Mouse (Mus musculus) MEL (cell line): Measurements from ENCODE around the gene Sap30l.

Source experiments
- CTCF ChIP-seq, 3 experiments: IDR thresholded peaks in 2 of 3; conservative IDR thresholded peaks in 1 of 3; 2 replicates each; pipeline ENCODE4 v1.5.1; 2011 to 2012; ENCODE audit warnings: low read length in 3 of 3, low read depth in 2 of 3, mild to moderate bottlenecking in 2 of 3, improper control_type of control experiment in 1 of 3, inconsistent platforms in 1 of 3, mixed read lengths in 1 of 3, moderate library complexity in 1 of 3; ENCODE audit not compliant: control insufficient read depth in 1 of 3, insufficient read depth in 1 of 3, poor library complexity in 1 of 3, severe bottlenecking in 1 of 3
- EP300 ChIP-seq, 2 experiments: IDR thresholded peaks; 2 replicates each; pipeline ENCODE4 v1.6.1; 2011; ENCODE audit warnings: improper control_type of control experiment in 2 of 2, low read length in 2 of 2, low read depth in 1 of 2, mild to moderate bottlenecking in 1 of 2
- GATA1 ChIP-seq: IDR thresholded peaks from 2 replicates; pipeline ENCODE4 v1.6.1; 2011; ENCODE audit warnings: low read depth, low read length, improper control_type of control experiment
- HCFC1 ChIP-seq: IDR thresholded peaks from 2 replicates; pipeline ENCODE4 v1.6.1; 2012; ENCODE audit warnings: low read depth, mild to moderate bottlenecking, inconsistent platforms, low read length, improper control_type of control experiment, moderate library complexity
- KAT2A ChIP-seq: conservative IDR thresholded peaks from 2 replicates; pipeline ENCODE4 v1.6.1; 2012; ENCODE audit warnings: low read depth, low read length, improper control_type of control experiment, inconsistent platforms
- NELFE ChIP-seq: IDR thresholded peaks from 2 replicates; pipeline ENCODE4 v1.6.1; 2011; ENCODE audit warnings: low read depth, low read length, improper control_type of control experiment
- SMC3 ChIP-seq: IDR thresholded peaks from 2 replicates; pipeline ENCODE4 v1.6.1; 2011; ENCODE audit warnings: low read depth, low read length, improper control_type of control experiment
- TAL1 ChIP-seq: IDR thresholded peaks from 2 replicates; pipeline ENCODE4 v1.6.1; 2012; ENCODE audit warnings: mild to moderate bottlenecking, inconsistent platforms, low read length, moderate library complexity, mixed read lengths
- USF1 ChIP-seq: IDR thresholded peaks from 2 replicates; pipeline ENCODE4 v1.6.1; 2014; ENCODE audit warnings: low read depth, mild to moderate bottlenecking, inconsistent platforms, low read length, improper control_type of control experiment, moderate library complexity
- ZC3H11A ChIP-seq: IDR thresholded peaks from 2 replicates; pipeline ENCODE4 v1.6.1; 2012; ENCODE audit warnings: low read depth, mild to moderate bottlenecking, inconsistent platforms, low read length, improper control_type of control experiment

DNA sequence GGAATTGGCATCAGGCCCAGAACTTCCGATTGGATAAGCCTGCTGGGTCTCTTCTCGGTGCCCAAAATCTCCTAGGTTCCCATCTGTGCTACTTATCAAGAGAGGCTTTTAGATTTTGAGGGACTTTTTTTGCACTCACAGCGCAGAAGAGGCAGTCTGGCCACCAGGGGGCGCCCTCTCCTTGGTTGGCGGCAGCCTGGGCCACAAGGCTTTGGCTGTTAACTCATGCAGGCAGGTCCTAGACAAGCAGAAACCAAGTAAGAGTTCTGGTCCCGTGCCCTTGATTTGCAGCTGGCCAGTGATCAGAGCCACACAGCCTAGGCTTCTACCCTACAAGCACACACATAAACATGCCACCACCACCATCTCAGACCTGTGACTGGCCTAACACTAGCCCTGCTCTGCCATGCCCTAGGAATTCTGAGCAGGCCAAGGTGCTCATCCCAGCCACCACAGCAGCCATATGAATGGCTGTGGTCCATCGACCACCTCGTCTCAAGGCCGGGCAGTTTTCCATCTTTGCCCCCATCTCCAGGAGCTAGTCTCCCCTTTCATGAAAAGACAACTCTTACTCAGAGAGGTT, 18.7 kb downstream of the Sap30l start:
- TF ChIP-seq CTCF (IDR thresholded peaks at IDR 0.05 in 2 of 3, conservative IDR thresholded peaks at IDR 0.05 in 1 of 3; ENCODE audit: control insufficient read depth in 1 of 3, insufficient read depth in 1 of 3, low read depth in 2 of 3, low read length in 3 of 3, poor library complexity in 1 of 3, severe bottlenecking in 1 of 3) (peak; percentile 71 to 97 (median 92)), NELFE (no peak), SMC3 (peak; percentile 91), HCFC1 (no peak), ZC3H11A (peak; percentile 60; the same call in 1 of the 2 replicates), TAL1 (no peak), USF1 (no peak), KAT2A (no peak), GATA1 (peak; percentile 43; the same call in 1 of the 2 replicates), EP300 (IDR thresholded peaks at IDR 0.05; ENCODE audit: low read depth in 1 of 2, low read length in 2 of 2) (no peak)
